Comparison of ENCODE assay signal across 9 mouse cellular contexts in genomic region chr17:23770493-23770892, GRCm38 (mm10). TPM values are rescaled to one million over a fixed set of nuclear protein-coding genes. Genes with fewer than 3 reads are reported as not detected.
DNase-seq lines count a peak whose midpoint lies in the region; ATAC-seq lines count a peak whose summit lies in the region.
"Had no signal": no experiment of that assay in that cellular context is flagged by ENCODE, and none has a peak within 500 bp of the region (broad histone marks: within the 10 kb centered on the region; RNA-seq: fewer than 3 reads in every experiment).

No protein-coding gene starts in this region.

- WGBS in limb, embryonic 13.5 days = 29% methylated on average over 2 of the region's 2 CpGs
- whole genome bisulfite sequencing in stomach, embryonic 15.5 days = 37% methylated on average over 2 of the region's 2 CpGs

- peak; percentile 3; the same call in 1 of the 2 replicates for ATAC-seq in erythroblast, adult 5-6 weeks (replicated peaks; ENCODE audit: low FRiP score, poor library complexity, severe bottlenecking)
- no peak for ATAC-seq in limb, embryonic 13.5 days (ENCODE audit: low FRiP score, low read depth)
- no peak for ATAC-seq in stomach, embryonic 15.5 days (ENCODE audit: insufficient read depth, low FRiP score, low read depth)

- H3K4me3 ChIP-seq in limb, embryonic 13.5 days = peak overlapping the region; percentile 79
- H3K4me3 ChIP-seq in stomach, embryonic 15.5 days (replicated peaks) = peak overlapping the region; percentile 77

- no peak overlapping the region for H3K27ac ChIP-seq in limb, embryonic 13.5 days
- no peak overlapping the region for H3K27ac ChIP-seq in stomach, embryonic 15.5 days

- peaks cover 8% of the 10 kb centered on the region for H3K4me1 ChIP-seq in limb, embryonic 13.5 days
- no peaks in the 10 kb centered on the region for H3K4me1 ChIP-seq in stomach, embryonic 15.5 days

- peak overlapping the region; percentile 78 for H3K4me2 ChIP-seq in limb, embryonic 13.5 days (replicated peaks)
- H3K4me2 ChIP-seq in stomach, embryonic 15.5 days = peak overlapping the region; percentile 68

- intact Hi-C loops in left cerebral cortex, postnatal 36 days (cut with DNase I) = no loop called here

- H3K27me3 ChIP-seq in limb, embryonic 13.5 days = no peaks in the 10 kb centered on the region
- no peaks in the 10 kb centered on the region for H3K27me3 ChIP-seq in stomach, embryonic 15.5 days (replicated peaks)

- DNase-seq in retina, embryonic 14.5 days (ENCODE audit: low spot score) = peak; percentile 9
- DNase-seq in retina, postnatal 1 day = no peak
- no peak for DNase-seq in left cerebral cortex, postnatal 36 days (ENCODE audit: low spot score in 2 of 2)
- no peak for DNase-seq in urinary bladder, postnatal 25 days (ENCODE audit: low spot score)
- DNase-seq in lung, postnatal 14 days = no peak
- DNase-seq: cerebellum, adult 11-12 months had no signal

- peaks cover 15% of the 10 kb centered on the region for H3K36me3 ChIP-seq in limb, embryonic 13.5 days
- no peaks in the 10 kb centered on the region for H3K36me3 ChIP-seq in stomach, embryonic 15.5 days

- H3K9ac ChIP-seq in limb, embryonic 13.5 days = peak overlapping the region; percentile 90
- 0 out of 2 replicates have a peak overlapping the region, but pooled peaks have one; percentile 80 for H3K9ac ChIP-seq in stomach, embryonic 15.5 days

- H3K9me3 ChIP-seq in limb, embryonic 13.5 days = no peaks in the 10 kb centered on the region
- no peaks in the 10 kb centered on the region for H3K9me3 ChIP-seq in stomach, embryonic 15.5 days

RNA-seq across cellular contexts. Expression of gene Flywch1, which starts 0.9 kb away (rescaled TPM):
- total RNA-seq in erythroblast, adult 5-6 weeks (2015; ENCODE audit: low replicate concordance) = 2.1 and 2.3 TPM in 2 replicates
- total RNA-seq in erythroblast, adult 5-6 weeks (2017; ENCODE audit: low replicate concordance) = 3.8 and 4.7 TPM in 2 replicates
- 103 and 107 TPM in 2 replicates for polyA plus RNA-seq in limb, embryonic 13.5 days (2015; fragmentation: Nextera tagmentation; extraction: Ambion mirVana)
- 48.9 and 50.5 TPM in 2 replicates for polyA plus RNA-seq in stomach, embryonic 15.5 days (2015; fragmentation: Nextera tagmentation; extraction: Ambion mirVana)
- total RNA-seq in left cerebral cortex, postnatal 36 days (2021) = 100 to 1,000 TPM; 354 to 411 TPM

RNA-seq across cellular contexts. Expression of gene Flywch2, which starts 15.4 kb away (rescaled TPM):
- total RNA-seq in erythroblast, adult 5-6 weeks (2015; ENCODE audit: low replicate concordance) = not detected in 2 replicates
- not detected in 2 replicates for total RNA-seq in erythroblast, adult 5-6 weeks (2017; ENCODE audit: low replicate concordance)
- 68.0 and 70.5 TPM in 2 replicates for polyA plus RNA-seq in limb, embryonic 13.5 days (2015; fragmentation: Nextera tagmentation; extraction: Ambion mirVana)
- polyA plus RNA-seq in stomach, embryonic 15.5 days (2015; fragmentation: Nextera tagmentation; extraction: Ambion mirVana) = 18.1 and 23.5 TPM in 2 replicates
- 10 to 100 TPM; 11.4 to 16.2 TPM for total RNA-seq in left cerebral cortex, postnatal 36 days (2021)

RNA-seq across cellular contexts. Expression of gene Srrm2, which starts 19.8 kb away (rescaled TPM):
- 188 and 291 TPM in 2 replicates for total RNA-seq in erythroblast, adult 5-6 weeks (2015; ENCODE audit: low replicate concordance)
- total RNA-seq in erythroblast, adult 5-6 weeks (2017; ENCODE audit: low replicate concordance) = 169 and 183 TPM in 2 replicates
- 606 and 615 TPM in 2 replicates for polyA plus RNA-seq in limb, embryonic 13.5 days (2015; fragmentation: Nextera tagmentation; extraction: Ambion mirVana)
- 448 and 501 TPM in 2 replicates for polyA plus RNA-seq in stomach, embryonic 15.5 days (2015; fragmentation: Nextera tagmentation; extraction: Ambion mirVana)
- total RNA-seq in left cerebral cortex, postnatal 36 days (2021) = 100 to 1,000 TPM; 420 to 743 TPM

RNA-seq across cellular contexts. Expression of gene Kremen2, which starts 24.9 kb away (rescaled TPM):
- not detected in 2 replicates for total RNA-seq in erythroblast, adult 5-6 weeks (2015; ENCODE audit: low replicate concordance)
- total RNA-seq in erythroblast, adult 5-6 weeks (2017; ENCODE audit: low replicate concordance) = not detected in 2 replicates
- 39.5 and 46.3 TPM in 2 replicates for polyA plus RNA-seq in limb, embryonic 13.5 days (2015; fragmentation: Nextera tagmentation; extraction: Ambion mirVana)
- 0.49 and 0.74 TPM in 2 replicates for polyA plus RNA-seq in stomach, embryonic 15.5 days (2015; fragmentation: Nextera tagmentation; extraction: Ambion mirVana)
- under 1 TPM; 0.48 to 0.81 TPM for total RNA-seq in left cerebral cortex, postnatal 36 days (2021)

RNA-seq across cellular contexts. Expression of gene Paqr4, which starts 29.8 kb away (rescaled TPM):
- 1.2 TPM in 1 of 2 replicates, not detected in the other for total RNA-seq in erythroblast, adult 5-6 weeks (2015; ENCODE audit: low replicate concordance)
- 1.4 and 4.3 TPM in 2 replicates for total RNA-seq in erythroblast, adult 5-6 weeks (2017; ENCODE audit: low replicate concordance)
- 15.5 and 16.1 TPM in 2 replicates for polyA plus RNA-seq in limb, embryonic 13.5 days (2015; fragmentation: Nextera tagmentation; extraction: Ambion mirVana)
- 22.6 and 23.2 TPM in 2 replicates for polyA plus RNA-seq in stomach, embryonic 15.5 days (2015; fragmentation: Nextera tagmentation; extraction: Ambion mirVana)
- 10 to 100 TPM; 58.7 to 62.9 TPM for total RNA-seq in left cerebral cortex, postnatal 36 days (2021)

Comparison
In these comparisons a context has a peak if more than half of its experiments do, and no peak if none do; other contexts are left out.
1. RNA of gene Flywch1, which starts 0.9 kb away (total RNA-seq): 354 to 411 TPM in left cerebral cortex, postnatal 36 days; 2.1 to 4.7 TPM in erythroblast, adult 5-6 weeks; every median in the first group is over 10 times any median in the second.
2. RNA of gene Flywch2, which starts 15.4 kb away (total RNA-seq): 11.4 to 16.2 TPM in left cerebral cortex, postnatal 36 days; not detected in erythroblast, adult 5-6 weeks; every median in the first group is over 10 times any median in the second.